Mouse (Mus musculus) megakaryocyte, embryonic 14.5 days (primary cell): ENCODE results near the gene Ctdnep1.

Experiments used
- FLI1 ChIP-seq: IDR thresholded peaks from 2 replicates; pipeline ENCODE4 v1.6.1; 2012; ENCODE audit warnings: low read length, inconsistent platforms, mixed read lengths
- GATA1 ChIP-seq: IDR thresholded peaks from 3 replicates; pipeline ENCODE4 v1.6.1; 2012; ENCODE audit warnings: mixed read lengths, low read length, inconsistent platforms, borderline replicate concordance

- no peak for TF ChIP-seq GATA1
- no peak for TF ChIP-seq FLI1
Observed at GRCm38 (mm10) chr11:69934681-69935080, 46.3 kb upstream of the Ctdnep1 start.
